Mouse (Mus musculus): ENCODE measurements at regions not wholly inside any gene's neighbourhood (a gene's known extent, or its start where the extent isn't known, plus 50 kb on each side); places are given as distances from the start of the nearest gene placed in this dataset.

DNA sequence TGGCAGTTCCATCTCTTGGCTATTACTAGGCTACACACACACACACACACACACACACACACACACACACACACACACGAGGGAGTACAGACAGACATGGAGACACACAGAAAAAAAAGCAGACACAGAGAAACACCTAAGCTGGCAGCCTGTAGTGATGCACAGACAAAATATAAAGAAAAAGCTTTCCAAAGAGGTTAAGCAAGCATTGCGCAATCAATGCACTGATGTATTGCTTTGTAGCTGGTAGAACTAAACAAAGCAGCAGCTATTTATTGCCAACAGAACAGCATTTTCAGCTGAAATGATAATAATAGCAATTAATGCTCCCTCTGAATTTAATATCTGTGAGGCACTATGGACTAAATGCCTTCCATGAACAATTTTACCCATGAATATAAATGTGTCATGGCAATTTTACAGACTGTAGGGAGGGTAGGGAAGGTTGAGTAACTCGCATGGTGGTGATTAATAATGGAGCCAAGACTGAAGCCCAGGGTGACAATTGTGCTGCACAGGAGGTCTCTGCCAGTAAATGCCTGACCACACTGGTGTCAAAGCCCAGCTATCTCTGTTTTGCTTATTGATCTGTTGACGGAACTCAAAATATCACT lies 271.7 kb downstream of the Gm11361 start:
- DNase-seq (ENCODE audit: low spot score in 2 of 2) = no peak

DNA sequence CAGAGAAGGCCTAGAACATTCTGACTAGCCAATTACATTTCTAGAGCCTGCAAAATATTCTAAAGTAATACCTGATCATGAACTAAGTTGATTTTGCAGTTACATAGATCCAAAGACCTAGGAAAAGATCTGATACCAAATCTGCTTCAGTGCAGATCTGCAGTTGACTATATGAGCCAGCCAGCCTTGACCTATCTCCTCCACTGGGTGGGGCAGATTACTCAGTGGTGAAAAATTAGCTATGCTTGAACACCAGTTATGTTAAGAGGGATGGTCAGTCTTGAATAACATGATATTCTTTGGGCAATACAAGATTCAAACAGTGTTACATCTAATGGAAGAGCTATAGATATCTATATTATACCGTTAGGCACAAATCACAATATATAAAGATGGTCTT lies 269.0 kb downstream of the Gm11361 start:
- DNase-seq (ENCODE audit: low spot score in 2 of 2) = no peak

DNA sequence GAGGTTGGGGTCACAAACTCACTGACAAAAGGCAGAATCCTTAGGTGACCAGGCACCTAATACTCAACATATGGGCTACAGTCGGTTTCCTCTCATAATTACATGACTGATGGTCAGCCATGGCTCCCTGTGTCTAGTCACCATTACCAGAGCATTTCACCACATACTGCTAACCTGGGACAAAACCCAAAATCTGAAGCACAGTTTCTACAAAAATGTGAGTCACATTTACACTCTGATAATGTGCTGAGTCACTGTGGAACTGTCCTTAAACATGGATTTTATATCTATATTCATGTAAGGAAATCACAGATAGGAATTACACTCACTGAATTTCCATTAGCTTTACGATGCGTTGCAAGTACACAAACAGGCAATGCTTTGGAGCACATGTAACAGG lies 267.1 kb downstream of the Gm11361 start:
- no peak for DNase-seq (ENCODE audit: low spot score in 2 of 2)

DNA sequence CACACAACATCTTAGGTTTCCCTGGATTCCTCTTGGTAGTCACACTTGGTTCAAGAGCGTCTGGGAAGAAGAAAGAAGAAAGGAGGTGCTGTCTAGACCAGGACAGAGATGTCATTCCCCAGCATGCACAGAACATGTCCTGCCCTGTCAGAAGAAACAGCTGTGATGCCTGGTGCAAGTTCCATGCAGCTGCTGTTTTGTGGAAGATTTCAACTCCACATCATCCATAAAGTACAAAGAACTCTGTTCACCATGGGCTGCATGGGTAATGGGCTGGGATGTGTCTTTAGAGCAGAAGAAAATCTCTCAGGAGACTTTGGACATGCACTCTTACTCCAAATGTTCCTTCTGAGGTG lies 262.8 kb downstream of the Gm11361 start:
- no peak for DNase-seq (ENCODE audit: low spot score in 2 of 2)

DNA sequence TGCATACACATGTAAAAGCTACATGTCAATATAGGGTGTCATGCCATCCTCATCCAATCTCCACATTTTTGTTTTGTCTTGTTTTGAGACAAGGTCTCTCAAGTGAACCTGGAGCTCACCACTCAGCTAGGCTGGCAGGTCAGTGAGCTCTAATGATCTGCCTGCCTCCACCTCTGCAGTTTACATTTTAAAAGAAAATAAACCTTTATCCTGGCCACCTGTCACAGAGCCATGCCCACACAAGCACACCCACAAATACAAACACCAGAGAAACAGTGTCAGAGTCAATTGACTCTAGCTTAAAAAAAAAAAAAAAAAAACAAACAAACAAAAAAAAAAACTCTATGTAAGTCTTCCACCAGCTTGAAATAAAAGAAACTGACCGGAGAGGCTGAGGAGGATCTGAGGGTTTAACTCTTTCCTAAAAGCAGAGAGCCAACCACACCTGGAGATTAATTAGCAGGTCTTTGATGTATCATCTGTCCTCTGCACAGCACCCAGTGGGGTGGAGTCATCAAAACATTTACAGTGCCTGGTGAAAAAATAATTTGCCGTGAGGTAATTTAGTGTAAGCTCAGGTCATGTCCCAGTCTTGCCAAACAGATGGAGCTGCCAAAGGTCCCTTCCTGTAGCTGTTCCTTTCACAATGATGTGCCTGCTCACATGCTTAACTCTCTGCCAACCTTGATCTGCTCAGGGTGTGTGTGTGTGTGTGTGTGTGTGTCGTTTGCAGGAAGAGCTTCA lies 262.2 kb downstream of the Gm11361 start:
- no peak for DNase-seq (ENCODE audit: low spot score in 2 of 2)

DNA sequence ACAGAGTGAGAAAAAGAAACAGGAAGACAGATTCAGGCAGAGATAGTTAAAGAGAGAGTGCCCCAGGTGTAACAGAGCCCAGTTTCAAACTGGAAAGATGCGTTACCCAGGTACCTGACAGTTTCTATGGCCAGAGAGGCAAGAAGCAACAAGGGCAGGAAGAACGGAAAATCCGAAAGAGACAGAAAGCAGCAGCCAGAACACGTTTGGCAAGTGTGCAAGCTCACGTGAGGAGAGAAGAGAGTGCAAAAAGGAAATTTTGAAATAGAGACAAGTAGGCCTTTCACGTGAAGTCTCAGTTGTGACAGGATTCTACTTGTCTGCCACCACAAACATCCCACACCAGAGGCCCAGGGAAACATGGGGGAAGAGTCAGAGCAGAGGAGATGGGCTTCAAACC lies 259.8 kb downstream of the Gm11361 start:
- DNase-seq (ENCODE audit: low spot score in 2 of 2) = no peak

DNA sequence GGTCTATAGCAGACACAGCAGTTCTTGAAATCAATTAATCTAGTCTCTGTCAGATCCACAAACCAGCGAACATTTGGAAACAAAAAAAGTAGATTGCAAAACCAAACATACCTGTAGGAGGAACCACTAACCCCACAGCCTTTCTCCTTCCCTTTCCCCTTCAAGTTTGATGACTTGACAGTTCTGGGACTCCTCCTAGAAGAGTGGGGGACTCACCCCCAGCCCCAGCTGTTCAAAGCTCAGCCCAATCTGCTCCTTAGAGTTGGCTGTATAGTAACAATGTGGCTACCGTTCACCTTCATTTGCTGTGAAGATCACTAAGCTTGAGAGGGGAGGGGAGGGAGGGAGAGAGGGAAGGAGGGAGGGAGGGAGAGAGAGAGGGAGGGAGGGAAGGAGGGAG lies 259.3 kb downstream of the Gm11361 start:
- no peak for DNase-seq (ENCODE audit: low spot score in 2 of 2)

DNA sequence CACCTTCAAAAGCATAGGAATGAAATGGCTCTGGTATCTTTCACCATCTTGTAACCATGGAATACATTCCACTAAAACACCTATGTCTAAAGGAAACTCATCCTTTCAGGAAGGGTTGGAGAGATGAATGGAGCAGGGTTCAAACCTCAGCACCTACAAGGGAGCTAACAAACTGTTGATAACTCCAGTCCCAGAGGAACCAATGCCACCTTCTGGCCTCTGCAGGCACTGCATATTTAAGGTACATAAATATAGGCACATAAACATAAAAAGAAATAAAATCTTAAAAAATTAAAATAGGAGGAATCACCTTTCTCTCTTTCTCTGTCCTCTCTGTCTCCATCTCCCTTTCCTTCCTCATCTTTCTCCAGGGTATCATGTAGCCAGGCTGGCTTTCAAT lies 256.9 kb downstream of the Gm11361 start:
- no peak for DNase-seq (ENCODE audit: low spot score in 2 of 2)

DNA sequence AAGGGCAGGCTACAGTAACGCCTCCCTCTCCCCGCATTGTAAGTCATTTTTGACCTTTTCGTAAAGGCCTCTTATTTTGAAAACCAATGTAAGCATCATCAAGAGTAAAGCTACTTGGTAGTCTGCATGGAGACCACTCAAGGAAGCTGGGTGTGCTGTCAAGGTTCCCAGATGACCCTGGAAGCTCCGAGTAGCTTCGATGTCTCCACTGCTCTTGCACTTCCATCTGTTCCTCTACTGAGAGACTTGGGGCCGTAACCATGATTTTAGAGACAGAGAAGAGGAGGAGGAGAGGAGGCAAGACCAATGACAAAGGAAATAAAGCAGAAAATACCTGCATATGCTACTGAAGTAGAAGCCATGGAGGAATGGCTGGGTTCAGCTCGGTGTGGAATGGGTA lies 256.0 kb downstream of the Gm11361 start:
- no peak for DNase-seq (ENCODE audit: low spot score in 2 of 2)

DNA sequence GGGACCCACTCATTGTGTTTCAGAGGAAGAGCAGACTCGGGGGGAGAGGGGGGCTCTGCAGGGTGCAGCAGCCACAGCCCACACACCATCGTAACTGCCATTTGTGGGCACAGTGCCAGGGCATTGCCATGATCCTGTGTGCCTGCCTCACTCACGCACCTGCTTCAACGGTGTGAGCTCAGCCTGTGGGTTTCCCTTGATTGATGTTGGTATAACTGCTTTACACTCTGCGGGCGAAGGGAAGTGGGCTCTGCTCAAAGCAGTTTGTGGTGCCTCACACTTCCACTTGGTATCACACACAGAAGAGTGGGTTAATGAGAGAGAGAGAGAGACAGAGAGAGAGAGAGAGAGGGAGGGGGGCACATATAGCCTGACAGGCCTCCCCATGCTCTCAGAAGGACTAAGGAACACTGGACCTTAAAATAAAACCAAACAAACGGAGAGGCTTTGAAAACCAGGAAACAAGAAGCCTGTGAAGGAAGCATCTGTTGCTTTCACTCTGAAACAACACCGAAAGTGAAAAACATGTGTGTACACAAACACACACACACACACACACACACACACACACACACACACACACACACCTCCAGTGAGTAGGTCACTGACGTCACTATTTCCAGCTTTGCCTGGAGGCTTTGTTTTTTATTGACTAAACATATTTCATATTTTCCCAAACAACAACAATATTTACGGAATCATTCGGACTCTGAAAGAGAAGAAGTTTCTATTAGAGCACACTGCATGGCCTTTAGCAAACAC lies 255.4 kb downstream of the Gm11361 start:
- no peak for DNase-seq (ENCODE audit: low spot score in 2 of 2)

DNA sequence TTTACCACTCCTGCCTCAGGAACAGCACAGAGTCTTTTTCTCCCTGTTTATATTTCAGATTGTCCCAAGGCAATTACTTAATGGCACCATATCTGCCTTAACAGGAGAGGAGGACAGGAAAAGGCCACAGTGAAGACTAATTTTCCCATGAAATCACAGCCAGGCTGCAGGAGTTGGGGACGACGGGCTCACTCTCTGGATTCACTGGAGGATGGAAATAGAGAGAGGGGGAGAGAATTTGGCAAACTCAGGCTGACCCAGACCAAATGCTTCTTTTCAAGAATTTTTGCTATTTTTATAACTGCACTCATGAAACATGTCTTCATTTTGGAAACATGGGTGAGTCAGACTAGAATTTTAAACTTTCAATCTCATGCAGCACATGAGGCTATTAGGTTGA lies 250.9 kb downstream of the Gm11361 start:
- no peak for DNase-seq (ENCODE audit: low spot score in 2 of 2)

DNA sequence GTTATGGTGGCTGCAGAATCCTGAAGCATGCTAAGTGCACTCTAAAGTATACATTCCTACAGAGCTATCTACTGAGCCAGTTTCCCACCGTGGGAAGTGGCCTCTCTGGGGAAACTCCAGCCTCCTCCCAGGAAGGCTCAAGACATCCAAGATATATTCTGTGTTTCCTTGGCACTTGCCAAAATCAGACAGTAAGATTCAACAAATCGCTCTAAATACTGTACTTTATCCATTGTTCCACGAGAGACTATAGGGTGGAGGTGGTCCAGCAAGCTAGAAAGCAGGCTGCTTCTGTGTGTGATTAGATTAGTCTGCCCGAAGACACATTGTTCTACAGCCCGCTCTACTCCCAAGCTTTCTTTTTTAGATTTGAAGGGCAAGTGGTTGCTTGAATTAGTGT lies 250.5 kb downstream of the Gm11361 start:
- no peak for DNase-seq (ENCODE audit: low spot score in 2 of 2)

DNA sequence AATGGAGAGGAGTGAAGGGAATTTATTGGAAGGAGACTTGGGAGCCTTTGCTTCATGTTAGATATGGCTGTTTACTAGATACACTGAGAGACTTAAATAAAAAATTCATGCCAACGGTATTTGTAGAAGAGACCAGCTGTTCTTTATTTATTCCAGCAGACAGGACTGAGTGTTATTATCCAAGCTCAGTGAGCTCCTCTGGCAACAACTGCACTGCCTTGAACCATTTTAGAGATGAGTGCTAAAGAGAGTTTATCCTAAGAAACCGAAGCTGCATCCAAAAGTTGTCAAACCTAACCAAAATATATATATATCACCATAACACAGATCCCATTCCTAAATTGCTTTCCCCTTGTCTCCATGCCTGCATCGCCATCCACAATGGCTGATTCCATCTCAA lies 247.0 kb downstream of the Gm11361 start:
- no peak for DNase-seq (ENCODE audit: low spot score in 2 of 2)

DNA sequence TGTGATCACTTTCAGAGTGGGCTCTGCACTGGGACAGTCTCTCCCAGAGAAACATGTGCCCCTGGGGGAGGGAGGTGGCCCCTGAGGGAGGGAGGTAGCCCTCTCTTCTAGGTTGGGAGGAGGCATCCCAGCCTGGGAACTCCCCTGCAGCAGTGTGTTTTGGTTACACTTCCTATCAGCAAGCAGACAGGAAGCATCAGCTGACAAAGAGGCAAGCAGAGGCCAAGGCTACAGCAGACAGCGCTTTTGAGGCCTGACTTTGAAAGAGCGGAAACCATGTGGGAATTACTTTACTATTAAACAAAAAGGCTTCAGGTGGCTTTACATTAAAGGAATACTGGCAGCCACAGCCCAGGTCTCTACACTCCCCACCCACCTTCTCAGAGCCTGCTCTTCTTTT lies 244.8 kb downstream of the Gm11361 start:
- DNase-seq (ENCODE audit: low spot score in 2 of 2) = no peak

DNA sequence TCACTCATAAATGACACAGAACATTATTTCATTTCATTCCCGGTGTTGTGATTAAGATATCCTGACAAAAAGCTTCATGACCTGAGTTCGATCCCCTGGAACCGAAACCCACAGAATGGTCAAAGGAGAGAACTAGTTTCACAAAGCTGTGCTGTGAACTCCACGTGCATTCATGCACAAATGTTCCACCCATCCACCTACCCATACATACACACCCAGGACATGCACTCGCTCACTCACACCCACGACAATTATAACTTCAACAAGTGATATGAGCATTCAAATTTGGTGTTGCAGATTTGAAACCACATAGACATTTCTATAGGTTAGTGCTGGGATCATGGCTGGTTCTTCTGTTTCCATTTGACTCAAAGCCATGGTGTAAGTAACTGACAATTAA lies 243.4 kb downstream of the Gm11361 start:
- no peak for DNase-seq (ENCODE audit: low spot score in 2 of 2)

DNA sequence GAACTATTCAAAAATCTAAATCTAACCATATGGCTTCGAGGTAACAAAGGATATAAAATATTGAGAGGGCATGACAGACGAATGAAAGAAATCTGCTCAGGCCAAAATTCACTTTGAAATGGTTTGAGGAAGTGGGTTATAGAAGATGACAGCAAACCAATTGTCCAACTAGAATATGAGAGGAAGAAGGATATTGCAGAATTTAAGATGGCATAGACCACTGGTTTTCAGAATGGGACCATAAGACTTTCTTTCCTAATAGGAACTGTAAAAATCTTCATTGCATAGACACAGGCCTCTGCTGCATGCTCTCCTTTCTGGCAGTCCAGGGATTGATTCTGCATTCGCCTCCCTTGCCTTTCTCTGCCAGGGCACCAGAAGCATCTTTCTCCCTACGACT lies 240.2 kb downstream of the Gm11361 start:
- no peak for DNase-seq (ENCODE audit: low spot score in 2 of 2)

DNA sequence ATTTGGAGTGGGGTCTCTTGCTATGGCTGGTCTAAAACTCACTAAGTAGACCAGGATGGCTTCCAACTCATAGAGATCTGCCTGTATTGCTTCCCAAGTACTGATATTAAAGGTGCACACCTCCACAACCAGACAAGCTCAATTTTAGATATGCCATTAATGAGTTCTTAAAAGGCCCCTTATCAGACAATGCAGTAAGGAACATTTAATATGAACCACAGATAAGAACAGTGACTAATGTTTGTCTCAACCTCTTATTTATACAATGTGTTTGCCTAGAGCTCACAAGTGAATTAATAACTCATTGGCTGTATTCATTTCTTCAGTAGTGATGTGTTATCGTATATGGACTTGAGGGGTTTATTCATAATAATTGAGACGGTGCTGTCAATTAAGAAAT lies 234.7 kb downstream of the Gm11361 start:
- DNase-seq (ENCODE audit: low spot score in 2 of 2) = no peak

DNA sequence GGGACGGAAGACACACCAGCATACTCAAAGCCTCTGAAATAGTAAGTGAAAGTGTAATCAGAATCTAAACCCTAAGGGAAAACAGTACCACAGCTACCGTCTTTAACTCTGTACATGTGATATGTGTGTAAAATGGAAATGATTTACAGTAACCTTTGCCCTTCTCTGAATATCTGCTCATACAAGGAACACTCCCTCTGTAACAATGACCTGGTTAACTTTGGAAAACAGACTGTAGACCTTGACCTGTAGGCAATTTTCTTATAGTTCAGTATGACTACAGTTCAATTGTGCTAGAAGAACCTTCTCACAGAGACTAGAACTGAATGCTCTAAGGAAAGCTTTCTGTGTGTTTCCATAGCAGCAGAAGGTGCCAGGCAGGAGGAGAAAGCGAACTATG lies 226.4 kb downstream of the Gm11361 start:
- no peak for DNase-seq (ENCODE audit: low spot score in 2 of 2)

DNA sequence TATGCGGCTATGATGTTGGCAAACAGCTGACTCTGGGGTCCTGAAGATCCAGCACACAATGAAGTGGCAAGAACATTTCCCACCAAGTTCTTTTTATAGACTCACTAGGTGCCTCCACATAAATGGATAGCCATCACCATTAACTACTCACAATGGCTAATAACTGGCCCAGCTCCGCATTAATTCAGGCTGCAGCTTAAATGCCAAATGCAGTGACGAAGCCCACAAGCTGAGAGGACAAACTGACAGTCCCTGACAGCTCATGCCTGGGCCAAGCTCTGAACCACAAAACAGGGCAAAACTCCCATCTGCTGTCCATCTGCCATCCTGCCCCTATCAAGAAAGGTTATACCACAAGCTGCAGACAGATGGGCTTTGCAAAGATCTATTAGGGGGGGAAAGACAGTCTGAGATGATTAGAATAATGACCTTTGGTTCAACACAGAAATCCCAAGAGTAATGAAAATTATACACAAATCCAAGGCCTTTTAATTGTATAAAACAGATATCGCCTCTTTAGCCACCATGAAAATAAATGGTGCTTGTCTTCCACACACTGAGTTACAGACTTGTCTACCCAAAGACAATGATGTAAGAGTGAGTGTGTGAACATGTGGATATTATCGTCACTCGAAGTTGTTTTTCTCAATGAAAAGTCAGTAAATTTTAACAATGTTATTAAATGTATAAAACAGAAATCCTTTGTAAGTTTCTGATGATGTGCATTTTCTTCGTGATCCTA lies 224.1 kb downstream of the Gm11361 start:
- no peak for DNase-seq (ENCODE audit: low spot score in 2 of 2)

DNA sequence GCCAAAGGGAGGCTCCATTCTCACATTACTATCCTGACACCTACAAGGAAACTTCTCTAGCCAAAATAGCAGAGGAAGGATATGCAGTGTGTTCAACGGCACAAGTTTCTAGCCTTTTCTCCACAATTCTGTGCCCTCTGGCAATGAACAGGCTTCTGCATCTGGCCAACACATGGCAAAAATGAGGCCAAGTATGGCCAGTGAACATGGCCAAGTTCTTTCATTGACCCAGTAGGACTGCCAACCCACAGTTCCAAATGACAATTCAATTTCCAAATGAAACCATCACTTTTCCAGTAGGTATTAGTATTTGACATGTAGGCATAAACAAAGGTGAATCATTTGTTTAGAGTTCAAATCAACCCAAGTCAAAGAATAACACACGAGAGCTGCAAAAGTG lies 208.8 kb downstream of the Gm11361 start:
- DNase-seq (ENCODE audit: low spot score in 2 of 2) = peak in 1 of 2 experiments; percentile 5

DNA sequence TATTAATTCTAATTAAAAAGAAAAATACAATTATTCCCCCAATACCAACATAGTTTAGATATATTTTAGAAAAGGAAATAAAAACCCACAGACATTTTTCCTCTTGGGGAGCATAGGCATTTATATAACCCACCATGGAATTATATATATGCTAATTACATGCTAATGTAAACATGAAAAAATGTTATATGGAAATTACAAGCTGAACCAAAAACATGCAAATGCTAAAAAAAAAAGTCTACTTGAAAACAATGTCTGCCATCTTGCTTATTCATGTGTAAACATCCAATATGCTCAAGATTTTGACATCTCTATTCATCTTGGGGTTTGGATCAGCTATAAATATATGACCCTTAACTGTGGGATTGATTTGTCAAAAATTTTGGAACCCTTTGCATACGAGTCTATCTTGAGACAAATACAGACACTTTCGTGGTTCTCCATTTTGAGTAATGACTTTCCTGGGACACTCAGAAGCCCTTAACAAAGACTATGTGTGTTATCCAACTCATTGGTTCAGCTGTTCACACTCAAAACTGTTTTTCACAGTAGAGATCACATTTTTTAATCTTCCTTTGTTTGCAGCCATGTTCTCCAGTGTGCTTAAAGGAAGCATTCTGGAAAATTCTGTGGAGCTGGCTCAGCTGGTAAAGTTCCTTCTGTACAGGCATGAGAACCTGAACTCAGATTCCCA lies 208.0 kb downstream of the Gm11361 start:
- DNase-seq (ENCODE audit: low spot score in 2 of 2) = no peak

DNA sequence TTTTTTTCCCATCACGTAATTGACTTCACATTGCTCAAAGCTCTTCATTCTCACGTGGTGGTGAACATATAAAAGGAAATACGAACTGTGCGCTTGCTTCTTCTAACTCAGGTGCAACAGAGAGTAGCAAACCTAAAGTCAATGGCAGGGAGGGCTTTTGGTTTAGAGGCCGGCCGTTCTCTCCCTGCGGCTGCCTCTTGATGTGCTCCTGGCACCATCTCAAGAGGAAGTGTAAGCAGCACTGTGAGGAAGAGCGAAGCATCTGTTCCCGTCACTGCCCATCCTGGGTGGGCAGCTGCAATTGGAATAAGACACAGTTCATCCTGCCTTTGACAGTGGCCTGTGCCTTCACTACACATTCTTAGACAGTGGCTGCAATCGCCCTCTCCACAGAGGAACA lies 204.0 kb downstream of the Gm11361 start:
- no peak for DNase-seq (ENCODE audit: low spot score in 2 of 2)

All from urinary bladder, postnatal 36 days (tissue).